Mouse (Mus musculus) myocyte (in vitro differentiated cells): ENCODE measurements around the gene 2010300C02Rik. TPM values are rescaled to one million over a fixed set of nuclear protein-coding genes. Genes with fewer than 3 reads are reported as not detected.

Source experiments
- H3K27me3 ChIP-seq: one replicate; pipeline ENCODE4 v1.6.1; 2011; ENCODE audit not compliant: control insufficient read depth, insufficient read depth, insufficient read length
- H3K36me3 ChIP-seq: one replicate; pipeline ENCODE4 v1.6.1; 2011; ENCODE audit not compliant: control insufficient read depth, insufficient read depth
- H3K4me2 ChIP-seq: one replicate; pipeline ENCODE4 v1.6.1; 2011; ENCODE audit warnings: low read depth, control low read depth
- H3K4me3 ChIP-seq: one replicate; pipeline ENCODE4 v1.5.1; 2011; ENCODE audit warnings: mild to moderate bottlenecking, control low read depth, moderate library complexity
- H3K79me2 ChIP-seq: one replicate; pipeline ENCODE4 v1.6.1; 2011; ENCODE audit not compliant: control insufficient read depth, insufficient read depth
- H3ac ChIP-seq: one replicate; pipeline ENCODE4 v1.6.1; 2011; ENCODE audit not compliant: control insufficient read depth, insufficient read length
- CEBPB ChIP-seq: IDR thresholded peaks from 2 replicates; pipeline ENCODE4 v1.6.1; 2011; ENCODE audit warnings: mild to moderate bottlenecking, moderate library complexity; ENCODE audit not compliant: poor library complexity, insufficient read depth, severe bottlenecking
- E2F4 ChIP-seq: IDR thresholded peaks from one replicate; pipeline ENCODE4 v1.6.1; 2011; ENCODE audit warnings: mild to moderate bottlenecking, control low read depth, moderate library complexity; ENCODE audit not compliant: insufficient read depth
- MAX ChIP-seq: IDR thresholded peaks from one replicate; pipeline ENCODE4 v1.6.1; 2011; ENCODE audit warnings: low read depth, mild to moderate bottlenecking, control low read depth
- MYOD1 ChIP-seq, 3 experiments: IDR thresholded peaks; one replicate each; pipeline ENCODE4 v1.6.1; 2011; ENCODE audit warnings: control low read depth in 2 of 3, low read depth in 2 of 3, mild to moderate bottlenecking in 2 of 3, moderate library complexity in 1 of 3; ENCODE audit not compliant: insufficient read length in 2 of 3, control insufficient read depth in 1 of 3
- MYOG ChIP-seq, 3 experiments: IDR thresholded peaks; one replicate each; pipeline ENCODE4 v1.6.1; 2011; ENCODE audit warnings: control low read depth in 2 of 3, low read depth in 2 of 3, mild to moderate bottlenecking in 2 of 3; ENCODE audit not compliant: insufficient read length in 2 of 3, control insufficient read depth in 1 of 3, insufficient read depth in 1 of 3
- POLR2A ChIP-seq: IDR thresholded peaks from one replicate; pipeline ENCODE4 v1.6.1; 2011; ENCODE audit warnings: low read depth, mild to moderate bottlenecking, control low read depth, moderate library complexity; ENCODE audit not compliant: insufficient read length
- POLR2AphosphoS2 ChIP-seq: IDR thresholded peaks from one replicate; pipeline ENCODE4 v1.6.1; 2011; ENCODE audit warnings: low read depth, control low read depth; ENCODE audit not compliant: insufficient read length
- REST ChIP-seq: IDR thresholded peaks from one replicate; pipeline ENCODE4 v1.6.1; 2011; ENCODE audit warnings: mild to moderate bottlenecking, control low read depth, moderate library complexity; ENCODE audit not compliant: insufficient read depth, insufficient read length
- SRF ChIP-seq: IDR thresholded peaks from one replicate; pipeline ENCODE4 v1.6.1; 2011; ENCODE audit warnings: low read depth; ENCODE audit not compliant: control insufficient read depth, insufficient read length
- TCF12 ChIP-seq: IDR thresholded peaks from one replicate; pipeline ENCODE4 v1.6.1; 2011; ENCODE audit warnings: mild to moderate bottlenecking, control low read depth; ENCODE audit not compliant: poor library complexity, insufficient read depth, severe bottlenecking
- TCF3 ChIP-seq: IDR thresholded peaks from one replicate; pipeline ENCODE4 v1.6.1; 2011; ENCODE audit warnings: low read depth, control low read depth; ENCODE audit not compliant: insufficient read length
- USF1 ChIP-seq: IDR thresholded peaks from one replicate; pipeline ENCODE4 v1.6.1; 2011; ENCODE audit warnings: low read depth, mild to moderate bottlenecking, control low read depth, moderate library complexity
- polyA plus RNA-seq: library from polyadenylated mRNA; unstranded; fragments of >200 nt; fragmentation: generic; extraction: Trizol; gene quantifications from one replicate; pipeline ENCODE4 v1.2.1, GENCODE M21; 2012; ENCODE audit warnings: missing spikeins

2010300C02Rik gene
- polyA plus RNA-seq, 1 experiment = not detected

GRCm38 (mm10) chr1:37583795-37584464 is 136.0 kb downstream of the 2010300C02Rik start:
- Histone ChIP-seq H3ac (no peak overlapping the region), H3K79me2 (no peaks in the 10 kb centered on the region), H3K4me2 (no peak overlapping the region), H3K36me3 (no peaks in the 10 kb centered on the region), H3K27me3 (no peaks in the 10 kb centered on the region), H3K4me3 (no peak overlapping the region)
- TF ChIP-seq TCF12 = no peak
- TF ChIP-seq E2F4 = no peak
- no peak for TF ChIP-seq CEBPB
- TF ChIP-seq MAX = no peak
- TF ChIP-seq MYOG (IDR thresholded peaks at IDR 0.05; ENCODE audit: control insufficient read depth in 1 of 3, insufficient read depth in 1 of 3, insufficient read length in 2 of 3, low read depth in 2 of 3) = no peak
- no peak for TF ChIP-seq POLR2A

DNA sequence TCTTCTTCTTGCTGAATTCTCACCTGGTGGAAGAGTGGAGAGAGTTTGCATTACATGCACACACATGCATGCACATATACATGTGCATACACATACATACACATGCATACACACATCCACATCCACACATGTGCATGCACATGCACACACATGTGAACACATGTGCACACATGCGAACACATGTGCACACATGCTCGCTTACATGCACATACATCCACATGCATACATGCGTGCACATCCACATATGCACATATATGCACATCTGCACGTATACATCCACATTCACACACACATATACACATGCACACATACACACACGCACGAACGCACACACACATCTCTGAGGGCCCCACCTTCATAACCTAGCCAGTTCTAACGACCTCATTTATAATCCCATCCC is 136.7 kb downstream of the 2010300C02Rik start:
- no peak overlapping the region for H3K4me3 ChIP-seq
- no peaks in the 10 kb centered on the region for H3K36me3 ChIP-seq
- no peaks in the 10 kb centered on the region for H3K27me3 ChIP-seq
- TF ChIP-seq CEBPB (no peak), POLR2A (no peak), E2F4 (no peak), TCF12 (no peak), SRF (no peak)
- no peak overlapping the region for H3K4me2 ChIP-seq
- no peak overlapping the region for H3ac ChIP-seq
- H3K79me2 ChIP-seq = no peaks in the 10 kb centered on the region

DNA sequence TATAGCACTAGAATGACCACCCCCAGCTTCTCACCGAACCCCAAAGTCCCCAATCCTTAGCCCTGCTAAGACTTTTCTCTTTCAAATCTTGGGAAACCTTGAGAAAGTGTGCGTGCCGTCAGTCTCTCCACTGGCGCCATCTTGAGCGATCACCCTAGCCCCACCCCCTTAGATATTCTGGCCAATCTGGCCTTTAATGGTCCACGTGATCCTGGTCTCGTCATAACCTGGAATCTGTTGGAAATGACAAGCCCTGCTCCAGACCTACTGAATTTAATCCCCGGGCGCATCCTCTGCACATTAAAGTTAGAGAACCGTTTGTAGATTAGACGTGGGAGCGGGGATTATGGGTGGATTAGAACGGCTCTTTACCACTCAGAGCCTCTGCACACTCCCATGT is 140.2 kb downstream of the 2010300C02Rik start:
- no peak for TF ChIP-seq USF1
- TF ChIP-seq POLR2AphosphoS2 = no peak
- Histone ChIP-seq H3K27me3 (no peaks in the 10 kb centered on the region), H3K4me2 (no peak overlapping the region), H3ac (no peak overlapping the region), H3K79me2 (no peaks in the 10 kb centered on the region), H3K4me3 (no peak overlapping the region), H3K36me3 (no peaks in the 10 kb centered on the region)

DNA sequence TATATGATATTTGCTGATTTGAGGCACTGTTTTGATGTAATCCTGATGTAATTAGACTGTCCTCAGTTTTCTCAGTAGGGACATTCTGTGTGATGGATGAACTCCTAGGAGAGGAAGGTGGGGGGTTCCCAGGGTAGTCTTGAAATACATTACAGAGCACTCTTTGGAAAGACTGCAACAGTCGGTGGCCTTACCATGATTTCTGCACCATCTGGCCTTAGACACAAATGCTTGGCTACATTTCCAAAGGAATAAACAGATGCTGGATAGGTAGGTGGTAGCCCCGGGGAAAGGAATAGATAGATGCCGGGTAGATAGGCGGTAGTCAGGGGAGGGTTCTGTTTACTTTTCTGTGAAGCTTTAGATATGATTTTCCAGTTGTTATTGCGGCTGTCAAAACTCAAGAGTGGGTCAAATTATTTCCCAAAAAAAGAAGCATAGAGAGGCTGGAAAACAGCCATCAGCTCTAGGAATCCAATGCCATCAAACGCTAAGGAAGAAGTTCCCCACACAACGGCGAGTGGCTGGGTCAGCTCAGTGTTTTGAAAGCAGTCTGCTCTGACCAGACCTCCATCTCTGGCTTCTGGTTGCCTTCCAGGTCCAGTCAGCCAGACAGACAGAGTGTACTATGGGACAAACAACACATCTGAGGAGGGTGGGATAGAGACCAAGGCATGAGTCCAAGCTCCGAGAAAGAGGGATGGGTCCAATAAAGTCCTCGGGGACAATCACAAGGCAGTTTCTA is 147.2 kb downstream of the 2010300C02Rik start:
- no peaks in the 10 kb centered on the region for H3K36me3 ChIP-seq
- TF ChIP-seq TCF12 (no peak), POLR2AphosphoS2 (no peak), REST (no peak), TCF3 (no peak), POLR2A (no peak)

GRCm38 (mm10) chr1:37568379-37568778 is 151.5 kb downstream of the 2010300C02Rik start:
- Histone ChIP-seq H3K27me3 (no peaks in the 10 kb centered on the region), H3K79me2 (no peaks in the 10 kb centered on the region), H3ac (no peak overlapping the region), H3K4me3 (no peak overlapping the region), H3K4me2 (no peak overlapping the region), H3K36me3 (no peaks in the 10 kb centered on the region)
- TF ChIP-seq SRF = no peak
- no peak for TF ChIP-seq TCF12
- TF ChIP-seq POLR2AphosphoS2 = no peak
- TF ChIP-seq REST = no peak
- TF ChIP-seq MYOD1 (IDR thresholded peaks at IDR 0.05; ENCODE audit: control insufficient read depth in 1 of 3, insufficient read length in 2 of 3, low read depth in 2 of 3) = no peak
- no peak for TF ChIP-seq USF1
- TF ChIP-seq POLR2A = no peak
- no peak for TF ChIP-seq E2F4
- TF ChIP-seq CEBPB = no peak
- no peak for TF ChIP-seq TCF3
- no peak for TF ChIP-seq MYOG (IDR thresholded peaks at IDR 0.05; ENCODE audit: control insufficient read depth in 1 of 3, insufficient read depth in 1 of 3, insufficient read length in 2 of 3, low read depth in 2 of 3)
- no peak for TF ChIP-seq MAX

More for the DNA sequence above, 147.2 kb downstream of the 2010300C02Rik start:
- Histone ChIP-seq H3K79me2 (no peaks in the 10 kb centered on the region), H3ac (no peak overlapping the region), H3K4me2 (no peak overlapping the region), H3K4me3 (no peak overlapping the region), H3K27me3 (no peaks in the 10 kb centered on the region)

GRCm38 (mm10) chr1:37566754-37567153 is 153.1 kb downstream of the 2010300C02Rik start:
- no peak for TF ChIP-seq MAX
- TF ChIP-seq MYOG (IDR thresholded peaks at IDR 0.05; ENCODE audit: control insufficient read depth in 1 of 3, insufficient read depth in 1 of 3, insufficient read length in 2 of 3, low read depth in 2 of 3) = no peak
- TF ChIP-seq USF1 = no peak
- no peak for TF ChIP-seq E2F4
- TF ChIP-seq REST = no peak
- TF ChIP-seq TCF3 = no peak
- H3K79me2 ChIP-seq = no peaks in the 10 kb centered on the region
- H3ac ChIP-seq = no peak overlapping the region
- H3K4me3 ChIP-seq = no peak overlapping the region
- H3K36me3 ChIP-seq = no peaks in the 10 kb centered on the region
- H3K4me2 ChIP-seq = no peak overlapping the region
- no peaks in the 10 kb centered on the region for H3K27me3 ChIP-seq
